Mouse (Mus musculus): ENCODE results near the gene Mpnd. TPM values are rescaled to one million over a fixed set of nuclear protein-coding genes. Genes with fewer than 3 reads are reported as not detected.

Gene Mpnd
- polyA plus RNA-seq, 1 experiment from 2014 or later, result 176 TPM

DNA sequence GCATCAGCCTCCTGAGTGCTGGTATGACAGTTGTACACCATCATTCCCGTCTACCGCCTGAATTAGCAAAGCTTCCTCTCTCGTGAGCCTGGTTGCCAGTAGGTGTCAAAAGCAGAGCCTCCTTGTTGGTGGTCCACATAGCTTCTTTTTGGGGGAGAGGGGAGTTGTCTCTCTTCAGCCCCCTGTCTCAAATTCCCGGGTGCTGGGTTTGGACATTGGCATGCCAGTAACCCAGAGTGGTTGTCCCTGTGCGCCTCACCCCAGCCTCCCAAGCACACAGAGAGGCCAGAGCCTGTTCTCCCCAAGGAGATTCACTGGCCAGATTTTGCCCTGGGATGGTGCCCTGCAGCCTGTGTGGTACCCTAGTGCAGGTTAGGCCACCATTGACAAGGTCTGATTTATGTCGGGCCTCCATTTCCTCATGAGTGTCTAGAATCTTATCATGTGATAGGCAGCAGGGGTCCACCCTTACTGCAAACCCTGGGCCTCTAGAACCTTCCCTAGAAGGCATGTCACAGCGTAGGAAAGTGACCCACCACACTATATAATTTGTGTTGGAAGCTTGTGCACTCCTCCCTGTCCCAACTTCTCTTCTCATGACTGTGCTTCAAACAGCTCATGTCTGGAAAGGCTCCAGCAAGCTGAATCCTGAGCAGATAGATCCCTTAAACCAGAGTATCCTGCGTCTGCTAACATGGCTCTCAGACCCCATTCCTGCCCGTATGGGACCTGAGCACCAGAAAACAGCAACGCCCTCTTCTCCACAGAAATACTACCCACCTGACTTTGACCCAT lies 45.4 kb upstream of the Mpnd start:
- peak overlapping the region; percentile 47 for H3K4me3 ChIP-seq (ENCODE audit: low read depth, low read length)
- peaks cover 2% of the 10 kb centered on the region for H3K36me3 ChIP-seq (ENCODE audit: control insufficient read depth, insufficient read depth, low read length)
- H3K9ac ChIP-seq (ENCODE audit: low read length), result peak overlapping the region; percentile 16; the same call in 1 of the 2 replicates
- ATAC-seq (ENCODE audit: insufficient read depth, low FRiP score, low TSS enrichment) (no peak), DNase-seq (ENCODE audit: low spot score) (no peak)
- peaks cover 3% of the 10 kb centered on the region; the same call in 1 of the 2 replicates for H3K4me1 ChIP-seq (ENCODE audit: control insufficient read depth, insufficient read depth, low read length)
- H3K27me3 ChIP-seq (ENCODE audit: control insufficient read depth, insufficient read depth, low read length), result no peaks in the 10 kb centered on the region
- H3K4me2 ChIP-seq (ENCODE audit: low read depth), result peak overlapping the region; percentile 42
- H3K9me3 ChIP-seq (ENCODE audit: control insufficient read depth, low read length), result no peaks in the 10 kb centered on the region
- 0 out of 2 replicates have a peak overlapping the region, but pooled peaks have one; percentile 91 for H3K27ac ChIP-seq (ENCODE audit: low read depth, low read length)
- 83% methylated on average over 10 of the region's 10 CpGs for WGBS

DNA sequence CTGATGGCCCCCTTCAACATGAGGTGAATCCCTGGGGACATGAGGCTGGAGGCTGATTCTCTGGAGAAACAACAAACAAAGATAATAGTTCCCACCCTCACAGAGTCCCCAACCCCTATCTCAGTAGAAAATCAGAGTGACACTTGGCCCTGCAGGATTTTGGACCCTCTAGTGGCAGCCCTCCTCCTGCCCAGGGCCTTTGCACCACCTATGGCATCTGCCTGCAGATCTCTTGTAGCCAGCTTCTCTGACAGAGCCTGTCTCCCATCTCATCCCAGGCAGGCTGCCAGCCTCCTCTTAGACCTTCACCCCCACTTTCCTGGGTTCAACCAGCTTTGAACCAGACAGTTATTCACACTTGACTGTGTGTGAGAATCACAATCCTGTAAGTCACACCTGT lies 44.7 kb upstream of the Mpnd start:
- no peak overlapping the region for H3K4me2 ChIP-seq (ENCODE audit: low read depth)

DNA sequence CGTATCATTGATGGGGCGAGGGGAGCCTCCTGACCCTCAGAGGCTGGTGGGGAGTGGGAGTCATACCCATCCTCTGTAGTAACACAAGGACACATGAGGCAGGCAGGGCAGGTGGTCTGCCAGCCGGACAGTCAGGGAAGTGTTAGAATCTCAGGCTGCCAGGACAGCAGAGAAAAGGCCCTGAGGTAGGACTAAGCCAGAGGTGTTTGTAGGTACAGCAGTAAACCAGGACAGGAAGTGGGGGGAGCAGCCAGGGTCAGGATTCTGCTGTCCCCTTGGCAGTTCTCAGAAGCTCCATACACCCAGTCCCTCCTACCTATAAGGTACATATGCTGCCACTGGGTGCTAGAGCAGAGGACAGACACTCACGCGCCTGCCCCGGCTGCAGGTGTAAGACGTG lies 43.9 kb upstream of the Mpnd start:
- ATAC-seq (ENCODE audit: insufficient read depth, low FRiP score, low TSS enrichment) (no peak), DNase-seq (ENCODE audit: low spot score) (no peak)
- H3K9me3 ChIP-seq (ENCODE audit: control insufficient read depth, low read length), result no peaks in the 10 kb centered on the region
- H3K27me3 ChIP-seq (ENCODE audit: control insufficient read depth, insufficient read depth, low read length), result no peaks in the 10 kb centered on the region
- no peak overlapping the region for H3K27ac ChIP-seq (ENCODE audit: low read depth, low read length)
- no peak overlapping the region for H3K4me2 ChIP-seq (ENCODE audit: low read depth)
- no peak overlapping the region for H3K9ac ChIP-seq (ENCODE audit: low read length)
- 94% methylated on average over 7 of the region's 7 CpGs for WGBS
- no peak overlapping the region for H3K4me3 ChIP-seq (ENCODE audit: low read depth, low read length)
- H3K36me3 ChIP-seq (ENCODE audit: control insufficient read depth, insufficient read depth, low read length), result peaks cover 2% of the 10 kb centered on the region
- H3K4me1 ChIP-seq (ENCODE audit: control insufficient read depth, insufficient read depth, low read length), result peaks cover 3% of the 10 kb centered on the region; the same call in 1 of the 2 replicates

More for the DNA sequence above, 44.7 kb upstream of the Mpnd start:
- H3K36me3 ChIP-seq (ENCODE audit: control insufficient read depth, insufficient read depth, low read length), result peaks cover 2% of the 10 kb centered on the region
- peaks cover 3% of the 10 kb centered on the region; the same call in 1 of the 2 replicates for H3K4me1 ChIP-seq (ENCODE audit: control insufficient read depth, insufficient read depth, low read length)
- DNase-seq (ENCODE audit: low spot score) (no peak), ATAC-seq (ENCODE audit: insufficient read depth, low FRiP score, low TSS enrichment) (no peak)
- H3K27me3 ChIP-seq (ENCODE audit: control insufficient read depth, insufficient read depth, low read length), result no peaks in the 10 kb centered on the region
- no peak overlapping the region for H3K4me3 ChIP-seq (ENCODE audit: low read depth, low read length)
- H3K9me3 ChIP-seq (ENCODE audit: control insufficient read depth, low read length), result no peaks in the 10 kb centered on the region
- no peak overlapping the region for H3K27ac ChIP-seq (ENCODE audit: low read depth, low read length)
- no peak overlapping the region for H3K9ac ChIP-seq (ENCODE audit: low read length)

- H3K9ac ChIP-seq (ENCODE audit: low read length), result no peak overlapping the region
- H3K9me3 ChIP-seq (ENCODE audit: control insufficient read depth, low read length), result no peaks in the 10 kb centered on the region
- no peak overlapping the region for H3K4me3 ChIP-seq (ENCODE audit: low read depth, low read length)
- 89% methylated on average over 14 of the region's 14 CpGs for WGBS
- ATAC-seq (ENCODE audit: insufficient read depth, low FRiP score, low TSS enrichment), result no peak
- peaks cover 2% of the 10 kb centered on the region for H3K36me3 ChIP-seq (ENCODE audit: control insufficient read depth, insufficient read depth, low read length)
- no peaks in the 10 kb centered on the region for H3K27me3 ChIP-seq (ENCODE audit: control insufficient read depth, insufficient read depth, low read length)
- peak; percentile 33 for DNase-seq (ENCODE audit: low spot score)
- H3K27ac ChIP-seq (ENCODE audit: low read depth, low read length), result no peak overlapping the region
- H3K4me2 ChIP-seq (ENCODE audit: low read depth), result no peak overlapping the region
- peaks cover 6% of the 10 kb centered on the region for H3K4me1 ChIP-seq (ENCODE audit: control insufficient read depth, insufficient read depth, low read length)
Measured at GRCm38 (mm10) chr17:55963171-55963570, 42.3 kb upstream of the Mpnd start.

- Histone ChIP-seq H3K27ac (ENCODE audit: low read depth, low read length) (no peak overlapping the region), H3K9ac (ENCODE audit: low read length) (no peak overlapping the region), H3K4me2 (ENCODE audit: low read depth) (no peak overlapping the region), H3K36me3 (ENCODE audit: control insufficient read depth, insufficient read depth, low read length) (peaks cover 2% of the 10 kb centered on the region), H3K9me3 (ENCODE audit: control insufficient read depth, low read length) (no peaks in the 10 kb centered on the region), H3K27me3 (ENCODE audit: control insufficient read depth, insufficient read depth, low read length) (no peaks in the 10 kb centered on the region), H3K4me1 (ENCODE audit: control insufficient read depth, insufficient read depth, low read length) (peaks cover 7% of the 10 kb centered on the region), H3K4me3 (ENCODE audit: low read depth, low read length) (no peak overlapping the region)
- WGBS, result 90% methylated on average over 10 of the region's 10 CpGs
- no peak for ATAC-seq (ENCODE audit: insufficient read depth, low FRiP score, low TSS enrichment)
- no peak for DNase-seq (ENCODE audit: low spot score)
Measured at GRCm38 (mm10) chr17:55964496-55964895, 41.0 kb upstream of the Mpnd start.

DNA sequence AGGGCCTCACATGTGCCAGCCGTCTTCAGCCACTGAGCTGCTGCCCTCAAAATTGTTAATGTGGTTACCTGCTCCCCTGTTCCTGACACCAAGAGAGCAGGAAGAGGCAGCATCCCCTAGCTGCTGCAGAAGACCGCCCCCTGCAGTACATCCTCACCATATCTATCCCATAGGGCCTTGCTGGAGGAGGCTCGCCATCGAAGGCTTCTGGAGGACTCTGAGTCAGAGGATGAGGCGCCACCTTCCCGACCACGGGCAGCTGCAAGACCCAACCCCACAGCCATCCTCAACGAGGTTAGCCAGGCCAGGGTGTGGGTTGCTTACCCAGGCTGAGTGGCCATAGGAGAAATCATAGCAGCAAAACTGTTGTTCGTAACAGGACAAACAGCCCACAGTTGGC lies 40.5 kb upstream of the Mpnd start:
- H3K27ac ChIP-seq (ENCODE audit: low read depth, low read length), result no peak overlapping the region
- H3K4me1 ChIP-seq (ENCODE audit: control insufficient read depth, insufficient read depth, low read length), result peaks cover 7% of the 10 kb centered on the region
- ATAC-seq (ENCODE audit: insufficient read depth, low FRiP score, low TSS enrichment), result no peak
- H3K27me3 ChIP-seq (ENCODE audit: control insufficient read depth, insufficient read depth, low read length), result no peaks in the 10 kb centered on the region
- no peaks in the 10 kb centered on the region for H3K9me3 ChIP-seq (ENCODE audit: control insufficient read depth, low read length)
- no peak overlapping the region for H3K9ac ChIP-seq (ENCODE audit: low read length)
- H3K4me2 ChIP-seq (ENCODE audit: low read depth), result no peak overlapping the region
- no peak overlapping the region for H3K4me3 ChIP-seq (ENCODE audit: low read depth, low read length)
- WGBS, result 81% methylated on average over 9 of the region's 9 CpGs
- H3K36me3 ChIP-seq (ENCODE audit: control insufficient read depth, insufficient read depth, low read length), result peaks cover 2% of the 10 kb centered on the region
- DNase-seq (ENCODE audit: low spot score), result no peak

- Histone ChIP-seq H3K4me1 (ENCODE audit: control insufficient read depth, insufficient read depth, low read length) (peaks cover 17% of the 10 kb centered on the region), H3K9ac (ENCODE audit: low read length) (no peak overlapping the region), H3K4me2 (ENCODE audit: low read depth) (no peak overlapping the region), H3K27me3 (ENCODE audit: control insufficient read depth, insufficient read depth, low read length) (no peaks in the 10 kb centered on the region), H3K36me3 (ENCODE audit: control insufficient read depth, insufficient read depth, low read length) (peaks cover 2% of the 10 kb centered on the region), H3K27ac (ENCODE audit: low read depth, low read length) (no peak overlapping the region), H3K9me3 (ENCODE audit: control insufficient read depth, low read length) (no peaks in the 10 kb centered on the region), H3K4me3 (ENCODE audit: low read depth, low read length) (no peak overlapping the region)
- DNase-seq (ENCODE audit: low spot score) (no peak), ATAC-seq (ENCODE audit: insufficient read depth, low FRiP score, low TSS enrichment) (no peak)
- 94% methylated on average over 4 of the region's 4 CpGs for WGBS
Measured at GRCm38 (mm10) chr17:55967186-55967585, 38.3 kb upstream of the Mpnd start.

DNA sequence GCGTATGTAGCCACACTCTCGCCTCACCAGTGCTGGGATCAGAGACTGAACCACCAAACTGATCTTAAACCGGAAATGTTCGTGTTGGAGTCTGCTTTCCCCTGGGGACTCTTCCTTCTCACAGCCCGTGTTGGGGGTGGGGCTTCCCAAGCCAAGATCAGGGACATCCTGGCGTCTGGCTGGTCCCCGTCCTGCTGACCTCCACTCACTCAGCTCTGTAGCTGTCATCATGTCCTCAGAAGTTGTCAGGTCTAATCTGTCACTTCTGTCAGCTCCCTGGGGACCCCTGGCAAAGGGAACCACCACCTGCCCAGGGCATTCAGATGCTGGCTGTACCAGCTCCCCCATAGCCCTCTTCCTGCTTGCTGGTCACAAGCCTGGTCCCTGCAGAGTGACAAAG lies 37.3 kb upstream of the Mpnd start:
- Histone ChIP-seq H3K36me3 (ENCODE audit: control insufficient read depth, insufficient read depth, low read length) (peaks cover 2% of the 10 kb centered on the region), H3K4me3 (ENCODE audit: low read depth, low read length) (no peak overlapping the region), H3K9me3 (ENCODE audit: control insufficient read depth, low read length) (no peaks in the 10 kb centered on the region), H3K27me3 (ENCODE audit: control insufficient read depth, insufficient read depth, low read length) (no peaks in the 10 kb centered on the region), H3K9ac (ENCODE audit: low read length) (no peak overlapping the region), H3K27ac (ENCODE audit: low read depth, low read length) (peak overlapping the region; percentile 23; the same call in 1 of the 2 replicates), H3K4me1 (ENCODE audit: control insufficient read depth, insufficient read depth, low read length) (peaks cover 17% of the 10 kb centered on the region), H3K4me2 (ENCODE audit: low read depth) (no peak overlapping the region)
- ATAC-seq (ENCODE audit: insufficient read depth, low FRiP score, low TSS enrichment), result no peak
- 61% methylated on average over 7 of the region's 7 CpGs for WGBS
- DNase-seq (ENCODE audit: low spot score), result no peak

DNA sequence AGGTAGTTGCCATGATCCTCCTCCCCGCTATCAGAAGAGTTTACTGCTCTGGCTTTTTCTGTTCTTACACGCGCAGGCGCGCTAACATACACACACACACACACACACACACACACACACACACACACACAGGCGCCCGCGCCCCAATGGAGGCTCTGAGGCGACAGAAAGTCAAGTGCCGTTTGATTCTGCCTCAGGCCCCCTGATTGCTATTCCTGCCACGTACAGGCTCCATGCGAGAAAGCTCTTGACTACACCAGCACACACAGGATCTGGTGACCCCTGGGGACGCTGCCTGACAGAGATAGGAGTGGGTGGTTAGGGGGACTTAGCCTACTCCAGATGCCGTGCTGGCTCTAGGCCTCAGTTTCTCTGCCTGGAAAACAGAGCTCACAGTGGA lies 36.0 kb upstream of the Mpnd start:
- peaks cover 17% of the 10 kb centered on the region for H3K4me1 ChIP-seq (ENCODE audit: control insufficient read depth, insufficient read depth, low read length)
- peak overlapping the region; percentile 74; the same call in 1 of the 2 replicates for H3K4me2 ChIP-seq (ENCODE audit: low read depth)
- H3K4me3 ChIP-seq (ENCODE audit: low read depth, low read length), result no peak overlapping the region
- no peaks in the 10 kb centered on the region for H3K27me3 ChIP-seq (ENCODE audit: control insufficient read depth, insufficient read depth, low read length)
- peak overlapping the region; percentile 90; the same call in 1 of the 2 replicates for H3K9ac ChIP-seq (ENCODE audit: low read length)
- H3K36me3 ChIP-seq (ENCODE audit: control insufficient read depth, insufficient read depth, low read length), result peaks cover 4% of the 10 kb centered on the region
- 40% methylated on average over 14 of the region's 14 CpGs for WGBS
- no peaks in the 10 kb centered on the region for H3K9me3 ChIP-seq (ENCODE audit: control insufficient read depth, low read length)
- H3K27ac ChIP-seq (ENCODE audit: low read depth, low read length), result peak overlapping the region; percentile 84
- DNase-seq (ENCODE audit: low spot score) (peak; percentile 89), ATAC-seq (ENCODE audit: insufficient read depth, low FRiP score, low TSS enrichment) (peak; percentile 67)

All from neural tube, embryonic 11.5 days (tissue).